19 mouse cellular contexts compared by ENCODE assay signal in genomic region chr1:61397796-61398195, GRCm38 (mm10).
A peak's percentile ranks its signal among the peaks of the same experiment; 100 is the strongest.
DNase-seq lines count a peak whose midpoint lies in the region; ATAC-seq and TF ChIP-seq lines count a peak whose summit lies in the region.
"Had no signal": no experiment of that assay in that cellular context is flagged by ENCODE, and none has a peak within 500 bp of the region (broad histone marks: within the 10 kb centered on the region; RNA-seq: fewer than 3 reads in every experiment).

No protein-coding gene starts in this region.

- peak; percentile 49; the same call in 1 of the 2 replicates for ATAC-seq in kidney, embryonic 16.5 days (ENCODE audit: low FRiP score, low TSS enrichment)
- ATAC-seq in hindbrain, embryonic 13.5 days (ENCODE audit: low FRiP score) = peak; percentile 59
- peak; percentile 73; the same call in 1 of the 2 replicates for ATAC-seq in neural tube, embryonic 14.5 days (ENCODE audit: low read depth)
- ATAC-seq in intestine, embryonic 15.5 days = no peak

- H3K9ac ChIP-seq in kidney, embryonic 16.5 days (replicated peaks; ENCODE audit: low read length) = no peak overlapping the region
- H3K9ac ChIP-seq in hindbrain, embryonic 13.5 days = no peak overlapping the region
- H3K9ac ChIP-seq in neural tube, embryonic 14.5 days (replicated peaks; ENCODE audit: low read depth, low read length) = no peak overlapping the region
- no peak overlapping the region for H3K9ac ChIP-seq in intestine, embryonic 15.5 days
- H3K9ac ChIP-seq: embryonic facial prominence, embryonic 15.5 days; limb, embryonic 12.5 days; liver, embryonic 13.5 days; lung, embryonic 14.5 days had no signal

- WGBS in kidney, embryonic 16.5 days = 53% methylated on average over 6 of the region's 6 CpGs
- 40% methylated on average over 6 of the region's 6 CpGs for WGBS in hindbrain, embryonic 13.5 days
- WGBS in neural tube, embryonic 14.5 days = 38% methylated on average over 6 of the region's 6 CpGs
- 60% methylated on average over 6 of the region's 6 CpGs for WGBS in intestine, embryonic 15.5 days

- H3K4me3 ChIP-seq in kidney, embryonic 16.5 days (ENCODE audit: low read length) = no peak overlapping the region
- no peak overlapping the region for H3K4me3 ChIP-seq in hindbrain, embryonic 13.5 days
- H3K4me3 ChIP-seq in neural tube, embryonic 14.5 days (ENCODE audit: low read depth, low read length) = no peak overlapping the region
- H3K4me3 ChIP-seq in gastrocnemius, adult 2 months = no peak overlapping the region
- H3K4me3 ChIP-seq in intestine, embryonic 15.5 days (replicated peaks) = no peak overlapping the region
- H3K4me3 ChIP-seq: embryonic facial prominence, embryonic 15.5 days; heart, embryonic 10.5 days; limb, embryonic 12.5 days; liver, embryonic 13.5 days had no signal

- TF ChIP-seq CTCF in gastrocnemius, adult 2 months (IDR thresholded peaks at IDR 0.05) = no peak

- peaks cover 13% of the 10 kb centered on the region; the same call in 1 of the 2 replicates for H3K27me3 ChIP-seq in kidney, embryonic 16.5 days (ENCODE audit: insufficient read depth, low read length)
- no peaks in the 10 kb centered on the region for H3K27me3 ChIP-seq in hindbrain, embryonic 13.5 days
- no peaks in the 10 kb centered on the region for H3K27me3 ChIP-seq in neural tube, embryonic 14.5 days (ENCODE audit: control insufficient read depth, insufficient read depth, low read length)
- no peaks in the 10 kb centered on the region for H3K27me3 ChIP-seq in intestine, embryonic 15.5 days (replicated peaks)
- H3K27me3 ChIP-seq: embryonic facial prominence, embryonic 15.5 days; liver, embryonic 13.5 days had no signal

- no peak overlapping the region for H3K4me2 ChIP-seq in kidney, embryonic 16.5 days (replicated peaks; ENCODE audit: low read depth, low read length)
- no peak overlapping the region for H3K4me2 ChIP-seq in hindbrain, embryonic 13.5 days
- no peak overlapping the region for H3K4me2 ChIP-seq in neural tube, embryonic 14.5 days (ENCODE audit: low read depth, low read length)
- no peak overlapping the region for H3K4me2 ChIP-seq in intestine, embryonic 15.5 days (replicated peaks)
- H3K4me2 ChIP-seq: embryonic facial prominence, embryonic 15.5 days; limb, embryonic 12.5 days; liver, embryonic 13.5 days; lung, embryonic 14.5 days had no signal

- no peaks in the 10 kb centered on the region for H3K36me3 ChIP-seq in kidney, embryonic 16.5 days (ENCODE audit: insufficient read depth, low read length)
- H3K36me3 ChIP-seq in hindbrain, embryonic 13.5 days = no peaks in the 10 kb centered on the region
- no peaks in the 10 kb centered on the region for H3K36me3 ChIP-seq in neural tube, embryonic 14.5 days (ENCODE audit: control insufficient read depth, insufficient read depth, low read length)
- H3K36me3 ChIP-seq in intestine, embryonic 15.5 days = no peaks in the 10 kb centered on the region
- H3K36me3 ChIP-seq: embryonic facial prominence, embryonic 15.5 days; heart, embryonic 10.5 days; limb, embryonic 12.5 days; liver, embryonic 13.5 days had no signal

- intact Hi-C loops in gastrocnemius, adult 2 months (cut with DNase I) = no loop called here

- no peaks in the 10 kb centered on the region for H3K4me1 ChIP-seq in kidney, embryonic 16.5 days (ENCODE audit: insufficient read depth, low read length)
- peaks cover 4% of the 10 kb centered on the region; the same call in 1 of the 2 replicates for H3K4me1 ChIP-seq in hindbrain, embryonic 13.5 days (replicated peaks)
- no peaks in the 10 kb centered on the region for H3K4me1 ChIP-seq in neural tube, embryonic 14.5 days (ENCODE audit: control insufficient read depth, insufficient read depth, low read length)
- H3K4me1 ChIP-seq in intestine, embryonic 15.5 days (replicated peaks) = no peaks in the 10 kb centered on the region
- H3K4me1 ChIP-seq: embryonic facial prominence, embryonic 15.5 days; liver, embryonic 13.5 days had no signal

- no peak overlapping the region for H3K27ac ChIP-seq in kidney, embryonic 16.5 days (ENCODE audit: low read length)
- no peak overlapping the region for H3K27ac ChIP-seq in hindbrain, embryonic 13.5 days
- no peak overlapping the region for H3K27ac ChIP-seq in neural tube, embryonic 14.5 days (ENCODE audit: low read depth, low read length)
- no peak overlapping the region for H3K27ac ChIP-seq in gastrocnemius, adult 2 months
- no peak overlapping the region for H3K27ac ChIP-seq in intestine, embryonic 15.5 days
- H3K27ac ChIP-seq: embryonic facial prominence, embryonic 15.5 days; heart, embryonic 10.5 days; limb, embryonic 12.5 days; liver, embryonic 13.5 days had no signal

- peak; percentile 68 to 79 for DNase-seq in cerebellum, postnatal 10 days
- DNase-seq in cerebellum, postnatal 36 days = no peak
- no peak for DNase-seq in kidney, adult 9 months
- no peak for DNase-seq in gastrocnemius, adult 2 months
- DNase-seq: adrenal gland, adult 2 months; cerebellum, adult 9-10 months; kidney, adult 2 months; kidney, postnatal 25 days; liver, embryonic 13.5 days; lung, embryonic 14.5 days; lung, postnatal 4 days; thymus, postnatal 14 days had no signal

- H3K9me3 ChIP-seq in kidney, embryonic 16.5 days (ENCODE audit: low read length) = no peaks in the 10 kb centered on the region
- H3K9me3 ChIP-seq in hindbrain, embryonic 13.5 days = 0 out of 2 replicates have a peak, but pooled peaks cover 2% of the 10 kb centered on the region
- no peaks in the 10 kb centered on the region for H3K9me3 ChIP-seq in neural tube, embryonic 14.5 days (ENCODE audit: control insufficient read depth, low read length)
- no peaks in the 10 kb centered on the region for H3K9me3 ChIP-seq in intestine, embryonic 15.5 days
- H3K9me3 ChIP-seq: embryonic facial prominence, embryonic 15.5 days; heart, embryonic 10.5 days; limb, embryonic 12.5 days; liver, embryonic 13.5 days had no signal

Comparison
In these comparisons a context has a peak if more than half of its experiments do, and no peak if none do; other contexts are left out.
1. DNase-seq: peak in cerebellum, postnatal 10 days (2 of 2); none in cerebellum, postnatal 36 days (0 of 2), kidney, adult 9 months (single experiment) and gastrocnemius, adult 2 months (single experiment).